Mouse (Mus musculus): ENCODE measurements at regions not wholly inside any gene's neighbourhood (a gene's known extent, or its start where the extent isn't known, plus 50 kb on each side); places are given as distances from the start of the nearest gene placed in this dataset.
"Not testable (repeated sequence)": the region's sequence is repeated elsewhere in the genome, so short reads cannot be mapped to it uniquely, and the experiment has no call there.

- intact Hi-C loops (cut with DNase I) = loop anchor here (5.0 kb wide), 1 partner anchor 145 kb away; no protein-coding TSS in a partner anchor
- DNase-seq (ENCODE audit: low spot score) = no peak
These were observed 157.6 kb downstream of the Gm906 start for GRCm38 (mm10) chr13:50092537-50092936.

- intact Hi-C loops (cut with DNase I) = loop anchor here (5.0 kb wide), 1 partner anchor 687 kb away; no protein-coding TSS in a partner anchor
- DNase-seq (ENCODE audit: low spot score) = no peak
These were observed 185.3 kb downstream of the Gm906 start for GRCm38 (mm10) chr13:50064841-50065240.

GRCm38 (mm10) chr13:50064365-50064764 lies 185.7 kb downstream of the Gm906 start:
- intact Hi-C loops (cut with DNase I) = loop anchor here (5.0 kb wide), 1 partner anchor 688 kb away; no protein-coding TSS in a partner anchor
- not testable (repeated sequence) for DNase-seq (ENCODE audit: low spot score)

GRCm38 (mm10) chr13:50059676-50060075 lies 190.4 kb downstream of the Gm906 start:
- intact Hi-C loops (cut with DNase I) = loop anchor here (5.0 kb wide), 1 partner anchor 693 kb away; no protein-coding TSS in a partner anchor
- not testable (repeated sequence) for DNase-seq (ENCODE audit: low spot score)

- DNase-seq (ENCODE audit: low spot score); intact Hi-C loops (cut with DNase I): not testable (repeated sequence)
These were observed 191.1 kb downstream of the Gm906 start for GRCm38 (mm10) chr13:50059054-50059453.

- intact Hi-C loops (cut with DNase I) = loop anchor here (5.0 kb wide), 1 partner anchor 189 kb away; no protein-coding TSS in a partner anchor
- DNase-seq (ENCODE audit: low spot score) = not testable (repeated sequence)
These were observed 198.4 kb downstream of the Gm906 start for GRCm38 (mm10) chr13:50051746-50052145.

- intact Hi-C loops (cut with DNase I) = loop anchor here (5.0 kb wide), 1 partner anchor 189 kb away; no protein-coding TSS in a partner anchor
- not testable (repeated sequence) for DNase-seq (ENCODE audit: low spot score)
These were observed 199.0 kb downstream of the Gm906 start for GRCm38 (mm10) chr13:50051110-50051509.

- no peak for DNase-seq (ENCODE audit: low spot score)
- intact Hi-C loops (cut with DNase I) = no loop called here
These were observed 218.4 kb downstream of the Gm906 start for GRCm38 (mm10) chr13:50031757-50032156.

- DNase-seq (ENCODE audit: low spot score); intact Hi-C loops (cut with DNase I): not testable (repeated sequence)
These were observed 208.9 kb upstream of the Gm30302 start for GRCm38 (mm10) chr13:50007730-50008129.

- intact Hi-C loops (cut with DNase I); DNase-seq (ENCODE audit: low spot score): not testable (repeated sequence)
These were observed 167.3 kb upstream of the Gm30302 start for GRCm38 (mm10) chr13:49966072-49966471.

GRCm38 (mm10) chr13:49957993-49958681 lies 159.3 kb upstream of the Gm30302 start:
- DNase-seq (ENCODE audit: low spot score); intact Hi-C loops (cut with DNase I): not testable (repeated sequence)

- intact Hi-C loops (cut with DNase I) = no loop called here
- DNase-seq (ENCODE audit: low spot score) = no peak
These were observed 117.0 kb upstream of the Gm30302 start for GRCm38 (mm10) chr13:49915781-49916180.

All from heart, postnatal 25 days (tissue).